In the genomic region with DNA sequence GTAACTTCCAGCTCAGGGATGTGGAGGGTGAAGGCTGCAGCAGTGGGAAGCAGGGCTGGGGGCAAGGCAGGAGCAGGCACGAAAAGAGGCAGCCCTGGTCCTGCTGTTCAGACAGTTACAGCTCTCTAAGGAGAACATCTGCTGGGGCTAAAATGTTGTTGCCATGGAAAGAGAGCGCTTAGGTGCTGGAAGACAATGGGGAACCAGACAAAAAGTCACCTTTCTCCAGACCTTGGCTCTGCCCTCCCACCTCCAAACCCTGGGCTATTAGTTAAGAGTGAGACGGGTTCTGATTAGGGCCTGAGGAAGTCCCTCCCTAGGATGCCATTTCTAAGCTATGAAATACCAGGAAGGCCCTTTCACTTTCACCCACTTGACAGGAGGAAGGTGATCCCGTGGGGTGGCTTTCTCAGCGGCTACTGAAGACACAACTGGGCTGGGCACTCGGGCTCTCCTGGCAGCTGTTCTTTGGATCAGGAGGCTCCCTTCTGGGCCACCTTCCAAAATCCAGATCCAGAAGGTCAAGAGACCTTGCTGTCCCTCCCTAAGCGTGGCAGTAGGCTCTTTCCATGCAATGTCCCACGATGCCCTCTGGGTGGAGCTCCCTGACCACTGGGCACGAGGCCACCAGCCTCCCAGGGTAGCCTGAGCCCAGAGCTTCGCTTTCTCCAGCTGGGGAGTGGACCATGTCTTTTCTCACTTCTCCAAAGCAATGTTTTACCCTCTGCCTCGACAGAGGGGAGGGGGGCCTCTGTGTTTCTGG, we compare ENCODE assay signal across 8 mouse cellular contexts. TPM values are rescaled to one million over a fixed set of nuclear protein-coding genes. Genes with fewer than 3 reads are reported as not detected.
DNase-seq lines count a peak whose midpoint lies in the region; ATAC-seq and TF ChIP-seq lines count a peak whose summit lies in the region.
"Had no signal": no experiment of that assay in that cellular context is flagged by ENCODE, and none has a peak within 500 bp of the region (broad histone marks: within the 10 kb centered on the region; RNA-seq: fewer than 3 reads in every experiment).

No protein-coding gene starts in this region.

- peaks cover 5% of the 10 kb centered on the region; the same call in 1 of the 2 replicates for H3K4me1 ChIP-seq in forebrain, embryonic 12.5 days
- H3K4me1 ChIP-seq in heart, postnatal 0 days (ENCODE audit: control insufficient read depth, insufficient read depth): no peaks in the 10 kb centered on the region
- H3K4me1 ChIP-seq in lung, embryonic 16.5 days (replicated peaks; ENCODE audit: control insufficient read depth, insufficient read depth, low read length): peaks cover 6% of the 10 kb centered on the region; the same call in 1 of the 2 replicates
- H3K4me1 ChIP-seq: neural tube, embryonic 12.5 days had no signal

- TF ChIP-seq POLR2A in brain, embryonic 14.5 days (IDR thresholded peaks at IDR 0.05; ENCODE audit: borderline replicate concordance, extremely low read depth, insufficient read depth, insufficient read length, poor library complexity, severe bottlenecking): no peak

- 22% methylated on average over 11 of the region's 11 CpGs for WGBS in forebrain, embryonic 12.5 days
- WGBS in heart, postnatal 0 days: 11% methylated on average over 11 of the region's 11 CpGs
- 10% methylated on average over 11 of the region's 11 CpGs for WGBS in lung, embryonic 16.5 days

- peak; percentile 74 for TF ChIP-seq CTCF in brain, embryonic 14.5 days (IDR thresholded peaks at IDR 0.05; ENCODE audit: borderline replicate concordance, extremely low read depth, insufficient read depth, insufficient read length)
- peak; percentile 95 for TF ChIP-seq CTCF in heart, postnatal 0 days (IDR thresholded peaks at IDR 0.05; ENCODE audit: low read depth)

- peaks cover 35% of the 10 kb centered on the region for H3K36me3 ChIP-seq in forebrain, embryonic 12.5 days (replicated peaks)
- peaks cover 36% of the 10 kb centered on the region for H3K36me3 ChIP-seq in heart, postnatal 0 days (replicated peaks; ENCODE audit: control insufficient read depth, insufficient read depth, low read length)
- peaks cover 28% of the 10 kb centered on the region for H3K36me3 ChIP-seq in lung, embryonic 16.5 days (ENCODE audit: control insufficient read depth, insufficient read depth, low read length)

- TF ChIP-seq EP300 in heart, postnatal 0 days (IDR thresholded peaks at IDR 0.05; ENCODE audit: low read depth): no peak

- DNase-seq in MN1 (ENCODE audit: low spot score): peak; percentile 90
- peak; percentile 54 for DNase-seq in brain, embryonic 14.5 days (ENCODE audit: low read depth)
- peak; percentile 82 for DNase-seq in heart, postnatal 0 days (ENCODE audit: low spot score)
- DNase-seq in kidney, postnatal 4 days: peak; percentile 84 to 88
- DNase-seq in retina, embryonic 14.5 days (ENCODE audit: low spot score): peak; percentile 76

- 0 out of 2 replicates have a peak overlapping the region, but pooled peaks have one; percentile 15 for H3K27ac ChIP-seq in forebrain, embryonic 12.5 days
- peak overlapping the region; percentile 22; the same call in 1 of the 2 replicates for H3K27ac ChIP-seq in heart, postnatal 0 days (ENCODE audit: low read depth)
- H3K27ac ChIP-seq in lung, embryonic 16.5 days (ENCODE audit: low read length): no peak overlapping the region
- H3K27ac ChIP-seq: neural tube, embryonic 12.5 days had no signal

- ATAC-seq in forebrain, embryonic 12.5 days (ENCODE audit: low FRiP score): 0 out of 2 replicates have a peak, but pooled peaks have one; percentile 27
- peak; percentile 90 for ATAC-seq in heart, postnatal 0 days (ENCODE audit: insufficient read depth, low read depth)
- ATAC-seq in lung, embryonic 16.5 days (ENCODE audit: low read depth): peak; percentile 89

- H3K4me2 ChIP-seq in forebrain, embryonic 12.5 days: no peak overlapping the region
- H3K4me2 ChIP-seq in heart, postnatal 0 days (ENCODE audit: low read depth, low read length): peak overlapping the region; percentile 47
- peak overlapping the region; percentile 42 for H3K4me2 ChIP-seq in lung, embryonic 16.5 days (ENCODE audit: low read depth, low read length)
- H3K4me2 ChIP-seq: neural tube, embryonic 12.5 days had no signal

- no peaks in the 10 kb centered on the region for H3K27me3 ChIP-seq in forebrain, embryonic 12.5 days
- 0 out of 2 replicates have a peak, but pooled peaks cover 3% of the 10 kb centered on the region for H3K27me3 ChIP-seq in heart, postnatal 0 days (ENCODE audit: control insufficient read depth, insufficient read depth, low read length)
- H3K27me3 ChIP-seq in lung, embryonic 16.5 days (ENCODE audit: control insufficient read depth, insufficient read depth, low read depth, low read length): no peaks in the 10 kb centered on the region; the same call in 1 of the 2 replicates
- H3K27me3 ChIP-seq: neural tube, embryonic 12.5 days had no signal

- H3K9ac ChIP-seq in forebrain, embryonic 12.5 days: no peak overlapping the region
- H3K9ac ChIP-seq in heart, postnatal 0 days (replicated peaks; ENCODE audit: low read depth, low read length): no peak overlapping the region; the same call in 1 of the 2 replicates
- H3K9ac ChIP-seq in lung, embryonic 16.5 days (ENCODE audit: low read length): peak overlapping the region; percentile 32; the same call in 1 of the 2 replicates
- H3K9ac ChIP-seq: neural tube, embryonic 12.5 days had no signal

- no peaks in the 10 kb centered on the region for H3K9me3 ChIP-seq in forebrain, embryonic 12.5 days
- no peaks in the 10 kb centered on the region for H3K9me3 ChIP-seq in heart, postnatal 0 days (replicated peaks; ENCODE audit: control insufficient read depth, low read length)
- H3K9me3 ChIP-seq in lung, embryonic 16.5 days (ENCODE audit: control insufficient read depth, low read length): no peaks in the 10 kb centered on the region
- H3K9me3 ChIP-seq: neural tube, embryonic 12.5 days had no signal

- no peak overlapping the region for H3K4me3 ChIP-seq in forebrain, embryonic 12.5 days (replicated peaks)
- H3K4me3 ChIP-seq in heart, postnatal 0 days (ENCODE audit: low read depth, low read length): no peak overlapping the region
- H3K4me3 ChIP-seq in lung, embryonic 16.5 days (ENCODE audit: low read length): peak overlapping the region; percentile 10; the same call in 1 of the 2 replicates
- H3K4me3 ChIP-seq: neural tube, embryonic 12.5 days had no signal

RNA-seq across cellular contexts. Expression of a gene that starts 11.8 kb away (rescaled TPM):
- 45.1 and 61.2 TPM in 2 replicates for polyA plus RNA-seq in brain, embryonic 14.5 days (2012; rRNA removed)
- 17.4 and 19.3 TPM in 2 replicates for polyA plus RNA-seq in forebrain, embryonic 12.5 days (2016; fragmentation: Nextera tagmentation; extraction: Ambion mirVana)
- 36.7 and 80.1 TPM in 2 replicates for total RNA-seq in heart, postnatal 0 days (2014; rRNA removed; ENCODE audit: low replicate concordance)
- 4.7 and 5.5 TPM in 2 replicates for polyA plus RNA-seq in heart, postnatal 0 days (2015; fragmentation: Nextera tagmentation; extraction: Ambion mirVana)
- 9.5 and 9.8 TPM in 2 replicates for polyA plus RNA-seq in lung, embryonic 16.5 days (2015; fragmentation: Nextera tagmentation; extraction: Ambion mirVana)

RNA-seq across cellular contexts. Expression of a gene that starts 20.7 kb away (rescaled TPM):
- 50.3 and 53.7 TPM in 2 replicates for polyA plus RNA-seq in brain, embryonic 14.5 days (2012; rRNA removed)
- polyA plus RNA-seq in forebrain, embryonic 12.5 days (2016; fragmentation: Nextera tagmentation; extraction: Ambion mirVana): 18.9 and 21.3 TPM in 2 replicates
- 0.11 and 0.15 TPM in 2 replicates for total RNA-seq in heart, postnatal 0 days (2014; rRNA removed; ENCODE audit: low replicate concordance)
- 0.11 and 0.20 TPM in 2 replicates for polyA plus RNA-seq in heart, postnatal 0 days (2015; fragmentation: Nextera tagmentation; extraction: Ambion mirVana)
- polyA plus RNA-seq in lung, embryonic 16.5 days (2015; fragmentation: Nextera tagmentation; extraction: Ambion mirVana): 0.39 and 0.54 TPM in 2 replicates

RNA-seq across cellular contexts. Expression of a gene that starts 46.0 kb away (rescaled TPM):
- polyA plus RNA-seq in brain, embryonic 14.5 days (2012; rRNA removed): 0.77 and 2.0 TPM in 2 replicates
- 1.7 and 1.8 TPM in 2 replicates for polyA plus RNA-seq in forebrain, embryonic 12.5 days (2016; fragmentation: Nextera tagmentation; extraction: Ambion mirVana)
- total RNA-seq in heart, postnatal 0 days (2014; rRNA removed; ENCODE audit: low replicate concordance): 11.9 and 14.1 TPM in 2 replicates
- 4.0 and 4.6 TPM in 2 replicates for polyA plus RNA-seq in heart, postnatal 0 days (2015; fragmentation: Nextera tagmentation; extraction: Ambion mirVana)
- 8.8 and 9.3 TPM in 2 replicates for polyA plus RNA-seq in lung, embryonic 16.5 days (2015; fragmentation: Nextera tagmentation; extraction: Ambion mirVana)

Comparison
In these comparisons a context has a peak if more than half of its experiments do, and no peak if none do; other contexts are left out.
1. ATAC-seq: peak in every context shown above with its lines; median percentile 90 in heart, postnatal 0 days; 89 in lung, embryonic 16.5 days; 27 in forebrain, embryonic 12.5 days.
2. RNA of a gene that starts 20.7 kb away (polyA plus RNA-seq): 50.3 to 53.7 TPM in brain, embryonic 14.5 days and 18.9 to 21.3 TPM in forebrain, embryonic 12.5 days; 0.39 to 0.54 TPM in lung, embryonic 16.5 days and 0.11 to 0.20 TPM in heart, postnatal 0 days; every median in the first group is over 10 times any median in the second.
3. Peak in every context shown above with its lines, with median percentiles within 50 percentile points of each other: DNase-seq.